Mouse (Mus musculus) liver, postnatal 0 days (tissue): ENCODE measurements at regions not wholly inside any gene's neighbourhood (a gene's known extent, or its start where the extent isn't known, plus 50 kb on each side); places are given as distances from the start of the nearest gene placed in this dataset.

ENCODE experiments used
- CTCF ChIP-seq: sonication (generic); IDR thresholded peaks from 2 replicates; pipeline ENCODE4 v1.5.1; 2016; ENCODE audit warnings: antibody characterized with exemption, low read depth
- EP300 ChIP-seq: IDR thresholded peaks from 2 replicates; pipeline ENCODE4 v1.6.1; 2016; ENCODE audit warnings: antibody characterized with exemption, low read depth, mild to moderate bottlenecking

- TF ChIP-seq CTCF, result no peak
- TF ChIP-seq EP300, result no peak
Observed at GRCm38 (mm10) chr9:94045462-94046126, 492.3 kb downstream of the 1190002N15Rik start.
